ENCODE assay signal across 8 mouse cellular contexts in the genomic region with DNA sequence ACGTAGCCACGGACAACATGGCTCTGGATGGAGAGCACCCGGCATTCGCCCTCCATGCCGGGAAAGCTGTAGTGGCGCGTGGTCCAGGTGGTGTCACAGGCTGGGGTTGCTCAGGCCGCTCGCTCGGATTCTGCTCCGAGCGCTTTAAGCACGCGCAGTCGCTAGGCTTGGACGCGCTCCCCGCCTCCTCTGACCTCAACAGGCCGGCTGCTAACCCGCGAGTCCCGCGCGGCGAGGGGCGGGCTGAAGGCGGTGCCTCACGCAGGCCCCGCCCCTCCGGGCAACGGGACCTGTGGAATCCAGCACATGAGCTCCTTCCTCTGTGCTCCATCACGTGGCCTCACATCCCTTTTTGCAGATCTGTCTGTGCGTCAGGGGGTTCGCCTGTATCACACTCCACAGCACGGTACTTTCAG. TPM values are rescaled to one million over a fixed set of nuclear protein-coding genes. Genes with fewer than 3 reads are reported as not detected.
DNase-seq lines count a peak whose midpoint lies in the region; ATAC-seq and TF ChIP-seq lines count a peak whose summit lies in the region.

A gene (minus strand): TSS at position 184 of the 416 bp plus-strand sequence.

- no peak within 1 kb of the TSS for H3K27ac ChIP-seq in ES-Bruce4 (ENCODE audit: insufficient read depth, low read length)
- no peak within 1 kb of the TSS for H3K27ac ChIP-seq in forebrain, embryonic 14.5 days (ENCODE audit: low read depth, low read length)
- peak within 1 kb of the TSS; percentile 81 for H3K27ac ChIP-seq in neural tube, embryonic 15.5 days (replicated peaks)

- no peak for TF ChIP-seq CTCF in ES-Bruce4 (IDR thresholded peaks at IDR 0.05; ENCODE audit: low read depth, low read length)

- intact Hi-C loops in heart, postnatal 14 days (cut with DNase I), result loop anchor here (5.0 kb wide), 1 partner anchor 113 kb away; no protein-coding TSS in a partner anchor

- TF ChIP-seq POLR2A in ES-Bruce4 (IDR thresholded peaks at IDR 0.05; ENCODE audit: insufficient read depth, low read length), result peak; percentile 91

- H3K9ac ChIP-seq in ES-Bruce4 (ENCODE audit: low read depth, poor library complexity, severe bottlenecking), result peak within 1 kb of the TSS; percentile 59
- H3K9ac ChIP-seq in forebrain, embryonic 14.5 days (ENCODE audit: low read length), result peak within 1 kb of the TSS; percentile 74
- peak within 1 kb of the TSS; percentile 70 for H3K9ac ChIP-seq in neural tube, embryonic 15.5 days (replicated peaks)

- peak within 1 kb of the TSS; percentile 98 for H3K4me2 ChIP-seq in forebrain, embryonic 14.5 days (ENCODE audit: low read length)
- peak within 1 kb of the TSS; percentile 82 for H3K4me2 ChIP-seq in neural tube, embryonic 15.5 days

- under 1% methylated on average over 35 of the region's 35 CpGs for WGBS in forebrain, embryonic 14.5 days
- WGBS in neural tube, embryonic 15.5 days, result under 1% methylated on average over 35 of the region's 35 CpGs

- peak; percentile 91 for DNase-seq in forebrain, embryonic 14.5 days (ENCODE audit: low spot score)
- DNase-seq in heart, postnatal 14 days, result peak; percentile 96 to 97
- DNase-seq in layer of hippocampus, adult 11-12 months (ENCODE audit: low spot score), result peak; percentile 97
- DNase-seq in lung, adult 18-20 months, result peak; percentile 96 to 97
- DNase-seq in testis, postnatal 14 days (ENCODE audit: low spot score), result peak; percentile 89

- peaks cover 6% of the 10 kb centered on the region for H3K4me1 ChIP-seq in ES-Bruce4 (ENCODE audit: control insufficient read depth, insufficient read depth, low read length)
- peaks cover 7% of the 10 kb centered on the region; the same call in 1 of the 2 replicates for H3K4me1 ChIP-seq in forebrain, embryonic 14.5 days (ENCODE audit: control insufficient read depth, insufficient read depth, low read length)
- peaks cover 41% of the 10 kb centered on the region for H3K4me1 ChIP-seq in neural tube, embryonic 15.5 days

- H3K27me3 ChIP-seq in ES-Bruce4 (ENCODE audit: control insufficient read depth, insufficient read depth, low read length, poor library complexity, severe bottlenecking), result no peaks in the 10 kb centered on the region
- H3K27me3 ChIP-seq in forebrain, embryonic 14.5 days (replicated peaks; ENCODE audit: control insufficient read depth, insufficient read depth, low read length), result no peaks in the 10 kb centered on the region
- no peaks in the 10 kb centered on the region for H3K27me3 ChIP-seq in neural tube, embryonic 15.5 days (replicated peaks)

- peak; percentile 89 for ATAC-seq in cerebellum, adult (ENCODE audit: insufficient number of reproducible peaks, low FRiP score, low TSS enrichment)
- ATAC-seq in forebrain, embryonic 14.5 days, result peak; percentile 94
- ATAC-seq in neural tube, embryonic 15.5 days (ENCODE audit: low FRiP score), result peak; percentile 95

- peak within 1 kb of the TSS; percentile 76 for H3K4me3 ChIP-seq in ES-Bruce4 (ENCODE audit: low read depth, low read length)
- H3K4me3 ChIP-seq in forebrain, embryonic 14.5 days (ENCODE audit: low read depth, low read length), result peak within 1 kb of the TSS; percentile 59
- peak within 1 kb of the TSS; percentile 77 for H3K4me3 ChIP-seq in neural tube, embryonic 15.5 days (replicated peaks)

- peak; percentile 45; the same call in 1 of the 2 replicates for TF ChIP-seq EP300 in ES-Bruce4 (IDR thresholded peaks at IDR 0.05; ENCODE audit: insufficient read depth, low read depth, low read length)

- H3K9me3 ChIP-seq in ES-Bruce4 (replicated peaks; ENCODE audit: control insufficient read depth, insufficient read depth, low read length, poor library complexity, severe bottlenecking), result no peaks in the 10 kb centered on the region
- H3K9me3 ChIP-seq in forebrain, embryonic 14.5 days (replicated peaks; ENCODE audit: control insufficient read depth, low read length), result no peaks in the 10 kb centered on the region
- no peaks in the 10 kb centered on the region for H3K9me3 ChIP-seq in neural tube, embryonic 15.5 days (replicated peaks)

- H3K36me3 ChIP-seq in ES-Bruce4 (ENCODE audit: control insufficient read depth, insufficient read depth, low read length, poor library complexity, severe bottlenecking), result no peaks in the 10 kb centered on the region
- H3K36me3 ChIP-seq in forebrain, embryonic 14.5 days (ENCODE audit: control insufficient read depth, insufficient read depth, low read length), result no peaks in the 10 kb centered on the region
- H3K36me3 ChIP-seq in neural tube, embryonic 15.5 days, result no peaks in the 10 kb centered on the region

RNA-seq across cellular contexts. Expression of the gene that starts here (rescaled TPM):
- 13.7 and 14.6 TPM in 2 replicates for polyA plus RNA-seq in ES-Bruce4 (2011; ENCODE audit: insufficient read depth, insufficient read length, low read depth, missing spikeins)
- 8.1 and 9.2 TPM in 2 replicates for polyA plus RNA-seq in forebrain, embryonic 14.5 days (2014; fragmentation: Nextera tagmentation; extraction: Ambion mirVana)
- total RNA-seq in heart, postnatal 14 days (2021), result 10 to 100 TPM; 10.2 to 11.1 TPM
- polyA plus RNA-seq in neural tube, embryonic 15.5 days (2015; fragmentation: Nextera tagmentation; extraction: Ambion mirVana), result 48.4 and 49.2 TPM in 2 replicates
